Mouse (Mus musculus): ENCODE measurements around the gene Hist1h4c. TPM values are rescaled to one million over a fixed set of nuclear protein-coding genes. Genes with fewer than 3 reads are reported as not detected.

The Hist1h4c gene
- 1 to 10 TPM; 1.3 to 3.2 TPM for polyA plus RNA-seq (2012; fragmentation: generic; extraction: Trizol)

DNA sequence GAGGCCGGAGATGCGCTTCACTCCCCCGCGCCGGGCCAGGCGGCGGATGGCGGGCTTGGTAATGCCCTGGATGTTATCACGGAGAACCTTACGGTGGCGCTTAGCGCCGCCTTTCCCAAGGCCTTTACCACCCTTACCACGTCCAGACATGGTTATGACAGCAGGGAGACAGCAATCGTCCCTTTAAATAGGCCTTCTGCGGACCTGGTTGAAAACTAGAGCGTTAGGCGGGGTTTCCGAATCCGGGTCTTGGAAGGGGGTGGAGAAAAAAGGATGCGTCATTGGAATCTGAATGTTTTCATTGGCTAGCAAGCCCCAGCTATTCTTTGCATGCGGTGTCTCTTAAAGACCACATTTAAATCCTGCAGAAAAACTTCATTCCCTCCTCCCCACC lies at the start of gene Hist1h4c:
TSS of gene Hist1h4c (minus strand) at position 155 of the 394 bp plus-strand sequence.

DNA sequence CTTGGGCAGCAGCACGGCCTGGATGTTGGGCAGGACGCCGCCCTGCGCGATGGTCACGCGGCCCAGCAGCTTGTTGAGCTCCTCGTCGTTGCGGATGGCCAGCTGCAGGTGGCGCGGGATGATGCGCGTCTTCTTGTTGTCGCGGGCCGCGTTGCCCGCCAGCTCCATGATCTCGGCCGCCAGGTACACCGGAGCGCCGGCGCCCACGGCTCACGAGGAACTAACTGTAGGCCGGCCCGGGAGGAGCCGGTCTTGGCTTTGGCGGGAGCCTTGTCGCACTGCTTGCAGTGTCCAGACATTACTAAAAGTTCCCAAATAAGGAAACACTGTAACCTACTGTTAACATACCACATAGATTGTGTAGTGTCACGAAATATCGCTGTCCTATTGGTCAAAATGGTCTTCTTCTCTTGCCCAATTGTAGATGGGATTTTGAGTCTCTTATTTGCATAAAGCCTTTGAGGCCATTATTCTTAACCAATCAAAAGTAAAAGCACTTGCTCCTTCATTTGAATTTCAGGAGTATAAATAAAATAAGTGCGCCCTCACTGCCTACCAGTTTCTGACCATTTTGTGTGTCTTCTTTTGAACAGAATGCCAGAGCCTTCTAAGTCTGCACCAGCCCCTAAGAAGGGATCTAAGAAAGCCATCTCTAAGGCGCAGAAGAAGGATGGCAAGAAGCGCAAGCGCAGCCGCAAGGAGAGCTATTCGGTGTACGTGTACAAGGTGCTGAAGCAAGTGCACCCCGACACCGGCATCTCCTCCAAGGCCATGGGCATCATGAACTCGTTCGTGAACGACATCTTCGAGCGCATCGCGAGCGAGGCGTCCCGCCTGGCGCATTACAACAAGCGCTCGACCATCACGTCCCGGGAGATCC lies 48.2 kb upstream of the Hist1h4c start, which contains the start of gene Hist1h2bb:
TSS of gene Hist1h2bb (plus strand) at position 534 of the 880 bp plus-strand sequence.

DNA sequence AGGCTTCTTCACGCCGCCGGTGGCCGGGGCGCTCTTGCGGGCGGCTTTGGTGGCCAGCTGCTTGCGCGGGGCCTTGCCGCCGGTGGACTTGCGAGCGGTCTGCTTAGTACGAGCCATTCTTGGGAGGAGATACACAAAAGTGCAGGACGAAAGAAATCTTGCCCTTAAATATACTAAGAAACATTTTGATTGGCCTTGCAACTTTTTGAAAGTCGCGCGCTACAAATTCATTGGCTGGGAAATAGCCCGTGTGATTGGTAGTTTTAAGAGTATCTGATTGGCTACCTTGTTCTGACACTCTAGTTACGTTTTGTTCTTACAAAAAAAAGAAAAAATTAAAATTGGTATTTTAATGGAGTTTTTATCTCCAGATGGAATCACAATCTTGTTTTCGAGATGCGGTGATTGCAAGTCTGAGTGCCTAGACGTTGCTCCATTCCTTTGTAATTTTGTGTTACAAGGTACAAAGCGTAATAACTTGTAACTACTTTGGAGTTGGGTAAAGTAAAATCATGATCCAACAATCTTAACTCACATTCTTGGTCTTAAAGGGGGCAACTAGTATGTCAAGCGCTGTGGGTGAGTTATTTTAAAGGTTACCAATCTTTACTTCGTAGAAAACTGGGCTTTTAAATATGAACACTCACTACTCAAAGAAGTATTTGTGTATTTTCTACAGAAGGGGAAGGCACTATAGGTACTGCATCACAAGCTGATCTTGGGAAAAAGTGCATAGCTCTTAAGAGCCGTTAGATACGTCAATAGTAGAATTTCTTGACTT lies 47.3 kb upstream of the Hist1h4c start, which contains the start of gene Hist1h3c:
TSS of gene Hist1h3c (minus strand) at position 222 of the 781 bp plus-strand sequence.

DNA sequence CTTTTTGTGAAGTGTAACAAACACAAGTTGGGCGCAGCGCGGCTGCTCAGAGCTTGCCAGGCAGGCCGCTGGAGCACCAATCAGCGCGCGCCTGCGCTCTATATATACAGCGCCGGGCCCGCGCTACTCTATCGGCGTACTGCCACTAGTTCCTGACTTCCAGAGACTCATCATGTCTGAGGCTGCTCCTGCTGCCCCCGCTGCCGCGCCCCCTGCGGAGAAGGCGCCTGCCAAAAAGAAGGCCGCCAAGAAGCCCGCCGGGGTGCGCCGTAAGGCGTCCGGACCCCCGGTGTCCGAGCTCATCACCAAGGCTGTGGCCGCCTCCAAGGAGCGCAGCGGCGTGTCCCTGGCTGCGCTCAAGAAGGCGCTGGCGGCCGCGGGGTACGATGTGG lies 40.4 kb upstream of the Hist1h4c start, which contains the start of gene Hist1h1c:
TSS of gene Hist1h1c (plus strand) at position 132 of the 392 bp plus-strand sequence.

DNA sequence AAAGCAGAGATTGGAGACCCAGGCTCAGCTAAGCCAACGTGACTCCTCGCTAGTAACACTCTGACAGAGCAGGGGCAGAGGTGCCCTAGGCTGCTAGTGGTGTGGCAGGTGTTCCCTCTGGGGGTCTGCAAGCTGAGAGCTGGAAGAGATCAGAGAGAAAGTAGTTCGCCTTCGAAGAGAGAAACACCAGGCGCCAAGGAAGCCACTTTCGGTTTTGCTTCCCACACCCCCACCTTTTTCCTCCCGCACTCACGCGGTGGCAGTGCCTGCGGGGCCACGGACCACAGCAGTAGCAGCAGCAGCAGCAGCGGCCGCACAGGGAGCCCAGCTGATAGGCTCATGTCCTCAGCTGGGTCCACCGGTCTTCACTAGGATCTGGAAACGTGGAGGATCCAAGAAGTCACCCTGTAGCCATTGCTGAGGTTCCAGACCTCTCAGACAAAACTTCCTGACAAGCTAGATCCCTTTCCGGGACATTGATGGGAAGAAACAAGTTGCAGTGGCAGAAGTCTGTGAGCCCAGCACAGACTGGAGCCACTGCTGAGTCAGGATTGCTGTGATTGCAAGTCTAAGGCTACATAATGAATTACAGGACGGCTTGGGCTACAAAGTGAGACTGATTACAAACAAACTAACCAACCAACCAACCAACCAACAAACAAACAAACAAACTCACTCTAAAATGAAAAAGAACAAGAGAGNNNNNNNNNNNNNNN lies 12.3 kb upstream of the Hist1h4c start, which contains the start of gene Hfe:
TSS of gene Hfe (minus strand) at position 481 of the 716 bp plus-strand sequence.

DNA sequence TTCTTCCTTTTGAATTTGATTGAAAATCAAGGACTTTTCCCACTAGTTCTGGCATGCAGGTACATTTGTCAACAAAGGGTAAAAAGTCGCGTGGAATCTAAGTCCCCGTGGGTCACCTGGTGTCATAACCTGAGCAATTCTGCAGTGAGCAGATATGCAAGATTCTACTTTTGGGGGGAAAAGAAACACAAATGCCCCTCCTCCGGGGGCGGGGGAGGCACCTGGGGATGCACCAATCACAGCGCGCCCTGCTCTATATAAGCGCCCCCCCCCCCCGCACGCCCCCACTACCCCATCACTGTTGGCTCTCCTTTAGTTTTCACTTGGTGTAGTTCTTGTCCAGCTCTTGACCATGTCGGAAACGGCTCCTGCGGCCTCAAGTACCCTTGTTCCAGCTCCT lies 2.7 kb downstream of the Hist1h4c start, which contains the start of gene Hist1h1t:
TSS of gene Hist1h1t (plus strand) at position 301 of the 400 bp plus-strand sequence.

DNA sequence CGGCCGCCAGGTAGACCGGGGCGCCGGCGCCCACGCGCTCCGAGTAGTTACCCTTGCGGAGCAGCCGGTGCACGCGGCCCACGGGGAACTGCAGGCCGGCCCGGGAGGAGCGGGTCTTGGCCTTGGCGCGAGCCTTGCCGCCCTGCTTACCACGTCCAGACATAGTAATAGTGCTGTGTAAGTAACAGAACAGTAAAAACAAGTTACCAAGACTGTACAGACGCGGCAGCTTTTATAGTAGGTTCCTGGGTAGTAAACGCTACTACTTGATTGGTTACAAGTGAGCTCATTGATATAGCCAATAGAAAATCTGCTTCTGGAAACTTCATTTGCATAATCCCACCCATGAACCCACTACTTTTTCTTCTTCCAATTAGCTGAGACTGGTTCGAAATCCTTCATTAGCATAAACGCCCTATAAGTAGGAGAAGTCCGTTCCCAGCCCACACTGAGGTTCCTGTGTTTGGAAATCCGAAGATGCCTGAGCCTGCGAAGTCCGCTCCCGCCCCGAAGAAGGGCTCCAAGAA lies 14.4 kb downstream of the Hist1h4c start, which contains the start of the genes Hist1h2ac and Hist1h2bc:
TSS of gene Hist1h2ac (minus strand) at position 194 of the 527 bp plus-strand sequence.
TSS of gene Hist1h2bc (plus strand) at position 445 of the 527 bp plus-strand sequence.

Other genes starting within 250 kb of the Hist1h4c start
- gene Btn1a1, start 232.6 kb downstream of the Hist1h4c start, polyA plus RNA-seq (2012; fragmentation: generic; extraction: Trizol): not detected
- under 1 TPM in 1 of 2 experiments, not detected in 1; 0.15 TPM for gene Btn2a2, start 209.6 kb downstream of the Hist1h4c start, polyA plus RNA-seq (2012; fragmentation: generic; extraction: Trizol)
- 10 to 100 TPM; 21.7 to 26.9 TPM for gene Hist1h4h, start 167.4 kb downstream of the Hist1h4c start, polyA plus RNA-seq (2012; fragmentation: generic; extraction: Trizol)
- gene Hist1h2af, start 164.5 kb downstream of the Hist1h4c start, polyA plus RNA-seq (2012; fragmentation: generic; extraction: Trizol): 10 to 100 TPM; 20.1 to 25.8 TPM
- 10 to 100 TPM in 1 of 2 experiments, 1 to 10 TPM in 1; 4.5 to 20.4 TPM for gene Hist1h3g, start 163.0 kb downstream of the Hist1h4c start, polyA plus RNA-seq (2012; fragmentation: generic; extraction: Trizol)
- gene Hist1h2bh, start 155.1 kb downstream of the Hist1h4c start, polyA plus RNA-seq (2012; fragmentation: generic; extraction: Trizol): 1 to 10 TPM; 1.5 to 3.4 TPM
- 1 to 10 TPM in 1 of 2 experiments, under 1 TPM in 1; 0.91 to 3.6 TPM for gene Hist1h3f, start 154.4 kb downstream of the Hist1h4c start, polyA plus RNA-seq (2012; fragmentation: generic; extraction: Trizol)
- 10 to 100 TPM in 1 of 2 experiments, 1 to 10 TPM in 1; 6.4 to 30.1 TPM for gene Hist1h4f, start 146.8 kb downstream of the Hist1h4c start, polyA plus RNA-seq (2012; fragmentation: generic; extraction: Trizol)
- gene Hist1h1d, start 145.2 kb downstream of the Hist1h4c start, polyA plus RNA-seq (2012; fragmentation: generic; extraction: Trizol): under 1 TPM; 0.65 to 0.84 TPM
- 1 to 10 TPM; 1.8 to 8.3 TPM for gene Hist1h3e, start 136.1 kb downstream of the Hist1h4c start, polyA plus RNA-seq (2012; fragmentation: generic; extraction: Trizol)
- 10 to 100 TPM in 1 of 2 experiments, 1 to 10 TPM in 1; 9.3 to 21.9 TPM for gene Hist1h2ae, start 127.2 kb downstream of the Hist1h4c start, polyA plus RNA-seq (2012; fragmentation: generic; extraction: Trizol)
- gene Hist1h2bg, start 127.1 kb downstream of the Hist1h4c start, polyA plus RNA-seq (2012; fragmentation: generic; extraction: Trizol): 10 to 100 TPM in 1 of 2 experiments, 1 to 10 TPM in 1; 7.9 to 12.4 TPM
- 10 to 100 TPM in 1 of 2 experiments, 1 to 10 TPM in 1; 2.2 to 10.3 TPM for gene Hist1h2bf, start 124.3 kb downstream of the Hist1h4c start, polyA plus RNA-seq (2012; fragmentation: generic; extraction: Trizol)
- gene Hist1h2ad, start 124.1 kb downstream of the Hist1h4c start, polyA plus RNA-seq (2012; fragmentation: generic; extraction: Trizol): 1 to 10 TPM; 1.1 to 3.1 TPM
- gene Hist1h3d, start 122.7 kb downstream of the Hist1h4c start, polyA plus RNA-seq (2012; fragmentation: generic; extraction: Trizol): 1 to 10 TPM; 2.9 to 3.0 TPM
- gene Hist1h4d, start 116.9 kb downstream of the Hist1h4c start, polyA plus RNA-seq (2012; fragmentation: generic; extraction: Trizol): 10 to 100 TPM in 1 of 2 experiments, 1 to 10 TPM in 1; 3.2 to 10.4 TPM
- gene Hist1h2be, start 77.3 kb downstream of the Hist1h4c start, polyA plus RNA-seq (2012; fragmentation: generic; extraction: Trizol): 1 to 10 TPM; 1.4 to 2.5 TPM
- 1 to 10 TPM; 1.7 to 3.9 TPM for gene Hist1h1e, start 75.9 kb downstream of the Hist1h4c start, polyA plus RNA-seq (2012; fragmentation: generic; extraction: Trizol)
- under 1 TPM; 0.98 TPM for gene Hist1h2ac, start 14.5 kb downstream of the Hist1h4c start, polyA plus RNA-seq (2012; fragmentation: generic; extraction: Trizol)
- gene Hist1h2bc, start 14.3 kb downstream of the Hist1h4c start, polyA plus RNA-seq (2012; fragmentation: generic; extraction: Trizol): 10 to 100 TPM; 11.8 to 98.9 TPM
- under 1 TPM in 1 of 2 experiments, not detected in 1; 0.27 TPM for gene Hist1h1t, start 2.6 kb downstream of the Hist1h4c start, polyA plus RNA-seq (2012; fragmentation: generic; extraction: Trizol)
- under 1 TPM; 0.15 to 0.91 TPM for gene Hfe, start 12.4 kb upstream of the Hist1h4c start, polyA plus RNA-seq (2012; fragmentation: generic; extraction: Trizol)
- 100 to 1,000 TPM in 1 of 2 experiments, 10 to 100 TPM in 1; 12.7 to 138 TPM for gene Hist1h1c, start 40.4 kb upstream of the Hist1h4c start, polyA plus RNA-seq (2012; fragmentation: generic; extraction: Trizol)
- gene Hist1h3c, start 47.1 kb upstream of the Hist1h4c start, polyA plus RNA-seq (2012; fragmentation: generic; extraction: Trizol): 10 to 100 TPM in 1 of 2 experiments, 1 to 10 TPM in 1; 5.7 to 21.7 TPM
- 10 to 100 TPM in 1 of 2 experiments, 1 to 10 TPM in 1; 3.2 to 12.9 TPM for gene Hist1h2bb, start 48.3 kb upstream of the Hist1h4c start, polyA plus RNA-seq (2012; fragmentation: generic; extraction: Trizol)
- gene Hist1h2ab, start 52.7 kb upstream of the Hist1h4c start, polyA plus RNA-seq (2012; fragmentation: generic; extraction: Trizol): 10 to 100 TPM in 1 of 2 experiments, 1 to 10 TPM in 1; 4.4 to 13.0 TPM
- 1 to 10 TPM; 2.9 to 8.0 TPM for gene Hist1h3b, start 53.8 kb upstream of the Hist1h4c start, polyA plus RNA-seq (2012; fragmentation: generic; extraction: Trizol)
- gene Hist1h4b, start 58.6 kb upstream of the Hist1h4c start, polyA plus RNA-seq (2012; fragmentation: generic; extraction: Trizol): 10 to 100 TPM; 12.9 to 53.5 TPM
- 10 to 100 TPM in 1 of 2 experiments, 1 to 10 TPM in 1; 4.4 to 17.3 TPM for gene Hist1h4a, start 62.8 kb upstream of the Hist1h4c start, polyA plus RNA-seq (2012; fragmentation: generic; extraction: Trizol)
- gene Hist1h3a, start 63.9 kb upstream of the Hist1h4c start, polyA plus RNA-seq (2012; fragmentation: generic; extraction: Trizol): 1 to 10 TPM; 3.2 to 8.0 TPM
- gene Hist1h1a, start 65.2 kb upstream of the Hist1h4c start, polyA plus RNA-seq (2012; fragmentation: generic; extraction: Trizol): 1 to 10 TPM in 1 of 2 experiments, under 1 TPM in 1; 0.26 to 1.2 TPM
- gene Trim38, start 71.5 kb upstream of the Hist1h4c start, polyA plus RNA-seq (2012; fragmentation: generic; extraction: Trizol): under 1 TPM in 1 of 2 experiments, not detected in 1; 0.05 TPM
- gene Slc17a2, start 108.5 kb upstream of the Hist1h4c start, polyA plus RNA-seq (2012; fragmentation: generic; extraction: Trizol): not detected
- gene Slc17a3, start 141.0 kb upstream of the Hist1h4c start, polyA plus RNA-seq (2012; fragmentation: generic; extraction: Trizol): not detected
- gene Slc17a1, start 169.3 kb upstream of the Hist1h4c start, polyA plus RNA-seq (2012; fragmentation: generic; extraction: Trizol): not detected
- gene Slc17a4, start 216.6 kb upstream of the Hist1h4c start, polyA plus RNA-seq (2012; fragmentation: generic; extraction: Trizol): not detected
- gene Hist1h2ba, start 235.7 kb upstream of the Hist1h4c start, polyA plus RNA-seq (2012; fragmentation: generic; extraction: Trizol): not detected
- not detected for gene Hist1h2aa, start 236.0 kb upstream of the Hist1h4c start, polyA plus RNA-seq (2012; fragmentation: generic; extraction: Trizol)

All from C3H10T1/2 (cell line).